Mouse (Mus musculus): ENCODE measurements around the gene Hist1h4h. TPM values are rescaled to one million over a fixed set of nuclear protein-coding genes. Genes with fewer than 3 reads are reported as not detected.

The Hist1h4h gene
- total RNA-seq (2021) = 100 to 1,000 TPM; 131 to 139 TPM
- long read RNA-seq, experiment 1, transcript Hist1h4h-201 (1 exons, 470 nt) = major isoform, 44 of 44 reads
- long read RNA-seq, experiment 1, partial matches to known transcripts = 0 of 44 reads
- long read RNA-seq, experiment 1, other reads (novel, unspliced or antisense) = 0 of 44 reads
- long read RNA-seq, experiment 2, transcript Hist1h4h-201 (1 exons, 470 nt) = major isoform, 53 of 54 reads
- long read RNA-seq, experiment 2, partial matches to known transcripts = 0 of 54 reads
- long read RNA-seq, experiment 2, other reads (novel, unspliced or antisense) = 1 of 54 reads

DNA sequence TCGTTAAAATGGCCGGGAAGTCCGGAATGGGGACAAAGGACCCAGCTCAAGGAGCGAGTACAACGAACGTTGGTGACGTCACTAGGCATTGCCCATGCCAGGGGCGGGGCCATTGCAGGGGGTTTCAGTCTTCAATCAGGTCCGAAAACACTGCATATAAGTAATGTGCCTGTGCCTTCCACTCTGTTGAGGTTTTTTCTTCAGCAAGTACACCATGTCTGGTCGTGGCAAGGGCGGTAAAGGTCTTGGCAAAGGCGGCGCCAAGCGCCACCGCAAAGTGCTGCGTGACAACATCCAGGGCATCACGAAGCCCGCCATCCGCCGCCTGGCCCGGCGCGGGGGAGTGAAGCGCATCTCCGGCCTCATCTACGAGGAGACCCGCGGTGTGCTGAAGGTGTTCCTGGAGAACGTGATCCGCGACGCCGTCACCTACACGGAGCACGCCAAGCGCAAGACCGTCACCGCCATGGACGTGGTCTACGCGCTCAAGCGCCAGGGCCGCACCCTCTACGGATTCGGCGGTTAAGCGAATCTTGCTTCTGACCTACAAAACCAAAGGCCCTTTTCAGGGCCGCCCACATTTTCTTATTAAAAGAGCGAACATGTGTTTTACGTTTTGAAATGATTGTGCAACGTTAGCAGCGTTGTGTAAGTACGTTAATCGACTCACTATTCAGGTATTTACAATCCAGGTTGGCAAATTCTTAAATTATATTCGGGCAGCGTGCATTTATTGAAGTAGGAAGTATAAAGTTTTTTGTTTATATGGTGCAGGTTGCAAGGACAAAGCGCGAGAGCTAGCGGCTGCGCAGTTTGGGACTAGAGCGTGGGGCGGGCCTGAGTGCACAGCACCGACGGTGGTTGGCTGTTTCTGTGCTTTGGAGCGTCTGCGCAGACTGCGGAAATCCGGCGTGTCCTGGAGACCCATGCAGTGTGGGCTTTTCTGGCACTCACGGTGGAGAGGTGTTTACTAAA is at the start of gene Hist1h4h:
Gene Hist1h4h (plus strand): TSS at position 150 of the 975 bp plus-strand sequence.
- Histone ChIP-seq H3K27ac (peak within 1 kb of the TSS; percentile 95), H3K4me3 (peak within 1 kb of the TSS; percentile 91)
- TF ChIP-seq CTCF (IDR thresholded peaks at IDR 0.05) = no peak
- peak; percentile 92 for DNase-seq
- intact Hi-C loops (cut with DNase I) = loop anchor here (5.0 kb wide), 2 partner anchors 51 to 1819 kb away; partner anchors contain the start of gene Hist1h4d

DNA sequence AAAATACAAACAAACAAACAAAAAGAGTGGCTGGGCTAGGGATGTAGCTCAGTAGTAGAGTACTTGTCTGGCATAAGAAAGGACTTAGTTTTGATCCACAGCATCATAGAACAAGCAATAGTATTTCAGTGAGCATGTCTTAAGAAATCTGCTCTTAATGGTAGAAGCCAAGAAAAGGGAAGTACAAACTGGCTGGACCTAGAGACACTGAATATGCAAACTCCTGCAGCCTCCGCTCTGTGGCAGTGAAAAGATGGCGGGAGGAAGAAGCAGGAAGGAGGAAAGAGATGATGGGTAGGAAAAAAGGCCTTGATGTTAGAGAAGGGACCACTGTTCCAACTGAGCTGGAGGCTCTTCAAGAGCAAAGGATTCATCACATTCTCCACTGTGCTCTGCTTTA is 47.7 kb upstream of the Hist1h4h start:
- TF ChIP-seq CTCF (IDR thresholded peaks at IDR 0.05) = no peak
- no peak overlapping the region for H3K27ac ChIP-seq
- no peak for DNase-seq
- H3K4me3 ChIP-seq = no peak overlapping the region
- intact Hi-C loops (cut with DNase I) = no loop called here

DNA sequence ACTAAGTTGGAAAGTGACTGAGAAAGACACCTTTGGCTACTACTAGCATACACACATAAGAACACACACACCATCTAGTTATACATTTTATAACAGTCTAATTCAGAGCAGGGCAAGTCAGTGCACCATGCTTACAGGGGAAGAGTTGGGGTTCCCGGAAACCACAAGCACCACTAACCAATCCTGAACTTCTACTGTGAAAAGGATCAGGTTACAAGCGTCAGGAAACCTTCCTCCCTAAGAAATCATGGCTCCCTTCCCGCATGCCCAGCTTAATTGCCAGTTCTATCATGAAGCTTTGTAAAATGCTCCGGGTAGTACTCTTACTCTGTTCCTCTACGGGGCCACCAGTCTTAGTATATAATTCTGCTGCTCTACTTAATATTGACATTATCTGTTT is 45.6 kb upstream of the Hist1h4h start:
- no peak for DNase-seq

GRCm38 (mm10) chr13:23488400-23489322 is 42.2 kb upstream of the Hist1h4h start, which contains the start of gene Btn2a2:
TSS of gene Btn2a2 (minus strand) at chr13:23488857.
- no peak for TF ChIP-seq CTCF (IDR thresholded peaks at IDR 0.05)
- Histone ChIP-seq H3K27ac (no peak within 1 kb of the TSS), H3K4me3 (peak within 1 kb of the TSS; percentile 63)
- DNase-seq = peak; percentile 52
- intact Hi-C loops (cut with DNase I) = no loop called here

More for the DNA sequence above, 45.6 kb upstream of the Hist1h4h start:
- no peak for TF ChIP-seq CTCF (IDR thresholded peaks at IDR 0.05)
- Histone ChIP-seq H3K4me3 (no peak overlapping the region), H3K27ac (no peak overlapping the region)
- intact Hi-C loops (cut with DNase I) = no loop called here

DNA sequence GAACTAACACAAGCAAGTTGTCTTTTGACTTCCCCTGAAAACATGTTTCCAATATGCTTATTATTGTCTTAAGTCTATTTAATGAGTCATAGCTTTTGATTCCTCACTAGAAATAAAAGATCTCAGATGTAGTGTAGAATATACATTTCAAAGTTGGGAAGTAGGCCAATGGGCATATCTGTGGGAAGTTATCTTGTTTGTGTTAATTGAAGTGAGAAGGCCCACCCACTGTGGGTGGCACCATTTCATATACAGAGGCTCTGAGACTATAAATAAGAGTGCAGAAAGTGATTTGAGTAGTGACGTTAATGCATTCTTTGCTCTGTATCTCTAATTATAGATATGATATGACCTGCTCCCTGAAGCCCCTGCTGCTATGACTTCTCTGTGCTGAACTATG is 40.0 kb upstream of the Hist1h4h start:
- intact Hi-C loops (cut with DNase I) = no loop called here
- no peak overlapping the region for H3K27ac ChIP-seq
- no peak for DNase-seq
- TF ChIP-seq CTCF (IDR thresholded peaks at IDR 0.05) = no peak
- no peak overlapping the region for H3K4me3 ChIP-seq

DNA sequence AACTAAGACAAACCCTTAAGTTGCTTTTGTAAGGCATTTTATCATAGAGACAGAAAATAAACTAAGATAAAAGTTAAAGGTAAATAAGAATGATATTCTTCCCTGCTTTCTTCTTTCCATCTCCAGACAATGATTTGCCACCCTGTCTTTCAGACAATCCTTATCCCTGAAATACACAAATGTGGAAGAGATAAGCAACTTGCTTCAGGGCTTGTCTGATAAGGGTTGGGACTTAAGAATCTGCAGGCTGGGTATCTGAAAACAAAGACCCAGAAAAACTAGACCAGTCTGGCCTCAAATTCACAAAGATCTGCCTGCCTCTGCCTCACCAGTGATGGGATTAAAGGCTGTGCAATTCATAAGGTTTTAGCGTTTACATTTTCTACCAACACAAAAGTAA is 39.6 kb upstream of the Hist1h4h start:
- intact Hi-C loops (cut with DNase I) = no loop called here
- no peak overlapping the region for H3K4me3 ChIP-seq
- no peak for DNase-seq
- TF ChIP-seq CTCF (IDR thresholded peaks at IDR 0.05) = no peak
- H3K27ac ChIP-seq = no peak overlapping the region

- TF ChIP-seq CTCF (IDR thresholded peaks at IDR 0.05) = no peak
- intact Hi-C loops (cut with DNase I) = no loop called here
- H3K4me3 ChIP-seq = peak overlapping the region; percentile 31
- DNase-seq = no peak
- no peak overlapping the region for H3K27ac ChIP-seq
Measured at GRCm38 (mm10) chr13:23491990-23492389, 38.9 kb upstream of the Hist1h4h start.

DNA sequence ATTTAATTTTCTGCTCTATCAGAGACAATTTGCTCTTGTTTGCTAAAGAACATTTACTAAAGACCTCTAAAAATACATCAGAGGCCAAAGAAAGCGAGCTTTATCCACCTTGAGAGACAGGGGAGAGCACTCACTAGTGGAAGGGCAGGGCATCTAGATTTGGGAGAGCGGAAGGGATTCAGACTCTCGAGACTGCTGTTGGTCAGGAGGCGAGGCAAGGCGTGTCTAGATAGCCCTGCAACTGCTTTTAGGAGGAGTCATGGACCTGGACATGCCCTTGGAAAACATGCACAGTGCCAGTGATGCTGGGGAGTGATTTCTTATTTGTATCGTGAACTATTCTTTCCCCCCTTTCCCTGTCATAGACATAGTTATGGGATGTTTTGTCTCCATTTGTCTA is 35.3 kb upstream of the Hist1h4h start:
- intact Hi-C loops (cut with DNase I) = no loop called here
- TF ChIP-seq CTCF (IDR thresholded peaks at IDR 0.05) = no peak
- H3K4me3 ChIP-seq = no peak overlapping the region

GRCm38 (mm10) chr13:23497656-23498321 is 33.1 kb upstream of the Hist1h4h start:
- Histone ChIP-seq H3K4me3 (peak overlapping the region; percentile 50), H3K27ac (no peak overlapping the region)
- intact Hi-C loops (cut with DNase I) = no loop called here
- TF ChIP-seq CTCF (IDR thresholded peaks at IDR 0.05) = no peak
- DNase-seq = no peak

More for the DNA sequence above, 35.3 kb upstream of the Hist1h4h start:
- H3K27ac ChIP-seq = no peak overlapping the region
- no peak for DNase-seq

DNA sequence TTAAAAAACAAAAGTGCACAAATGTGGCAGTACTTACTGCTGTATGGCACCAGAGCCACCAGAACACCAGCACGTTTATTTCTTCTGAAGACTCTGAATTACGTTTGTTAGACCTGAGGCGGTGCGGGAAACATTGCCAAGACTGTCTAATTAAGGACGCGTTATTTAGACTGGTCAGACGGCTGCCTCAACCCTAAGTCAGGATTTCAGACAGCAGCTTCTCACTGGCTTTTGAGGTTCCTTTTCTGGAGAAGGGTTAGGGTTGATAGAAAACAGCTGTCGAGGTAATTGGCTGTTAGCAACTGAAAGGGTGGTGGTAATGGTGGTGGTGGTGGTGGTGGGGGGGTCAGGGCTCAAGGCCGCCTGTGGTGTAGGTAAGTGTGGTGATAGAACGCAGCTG is 32.2 kb upstream of the Hist1h4h start:
- no peak for DNase-seq
- intact Hi-C loops (cut with DNase I) = no loop called here
- Histone ChIP-seq H3K27ac (no peak overlapping the region), H3K4me3 (peak overlapping the region; percentile 50)
- no peak for TF ChIP-seq CTCF (IDR thresholded peaks at IDR 0.05)

- no peak for TF ChIP-seq CTCF (IDR thresholded peaks at IDR 0.05)
- intact Hi-C loops (cut with DNase I) = no loop called here
- no peak for DNase-seq
- Histone ChIP-seq H3K27ac (no peak overlapping the region), H3K4me3 (no peak overlapping the region)
Measured at GRCm38 (mm10) chr13:23499943-23500342, 30.9 kb upstream of the Hist1h4h start.
